Mouse (Mus musculus) midbrain, embryonic 14.5 days (tissue): ENCODE data around the gene Dcaf12. TPM values are rescaled to one million over a fixed set of nuclear protein-coding genes. Genes with fewer than 3 reads are reported as not detected.

ENCODE experiments used
- ATAC-seq: fragments of 200-750 bp; cut with Nextera tagmentation; 2 replicates; pipeline ENCODE4 v1.8.0; 2017; ENCODE audit warnings: moderate number of reproducible peaks, moderate library complexity; ENCODE audit not compliant: low FRiP score, low TSS enrichment
- DNase-seq: peaks from one replicate; pipeline ENCODE4 v3.0.0-alpha.2; 2015
- H3K27ac ChIP-seq: fragments of 300-500 bp; sonication (generic); replicated peaks from 2 replicates; pipeline ENCODE4 v1.5.1; 2014; ENCODE audit warnings: mild to moderate bottlenecking, low read depth, low read length, moderate library complexity
- H3K27me3 ChIP-seq: fragments of 300-500 bp; sonication (generic); 2 replicates; pipeline ENCODE4 v1.6.1; 2014; ENCODE audit warnings: low read length, control low read depth, mixed read lengths; ENCODE audit not compliant: control insufficient read depth, insufficient read depth
- H3K36me3 ChIP-seq: fragments of 300-500 bp; sonication (generic); 2 replicates; pipeline ENCODE4 v1.6.1; 2014; ENCODE audit warnings: low read length, control low read depth; ENCODE audit not compliant: control insufficient read depth, insufficient read depth
- H3K4me1 ChIP-seq: fragments of 300-500 bp; sonication (generic); 2 replicates; pipeline ENCODE4 v1.6.1; 2014; ENCODE audit warnings: mild to moderate bottlenecking, antibody characterized with exemption, low read length, control low read depth; ENCODE audit not compliant: control insufficient read depth, insufficient read depth
- H3K4me2 ChIP-seq: fragments of 300-500 bp; sonication (generic); 2 replicates; pipeline ENCODE4 v1.6.1; 2014; ENCODE audit warnings: mild to moderate bottlenecking, low read length, moderate library complexity
- H3K4me3 ChIP-seq: fragments of 300-500 bp; sonication (generic); replicated peaks from 2 replicates; pipeline ENCODE4 v1.5.1; 2014; ENCODE audit warnings: low read depth, low read length
- H3K9ac ChIP-seq: fragments of 300-500 bp; sonication (generic); replicated peaks from 2 replicates; pipeline ENCODE4 v1.6.1; 2014; ENCODE audit warnings: mild to moderate bottlenecking, low read length, moderate library complexity
- H3K9me3 ChIP-seq: fragments of 300-500 bp; sonication (generic); 2 replicates; pipeline ENCODE4 v1.6.1; 2016; ENCODE audit warnings: low read length, control low read depth, mixed read lengths; ENCODE audit not compliant: control insufficient read depth
- WGBS: fragments of 180-500 bp; shearing (Covaris S2); extraction: QIAGEN DNeasy Blood & Tissue Kit; methylation state at CpG from one replicate; pipeline ENCODE4 v1.1.7; 2014; 5-methylcytosine and 5-hydroxymethylcytosine counted together
- polyA plus RNA-seq: library from polyadenylated mRNA; unstranded; fragments of >200 nt; fragmentation: Nextera tagmentation; extraction: Ambion mirVana; gene quantifications from 2 replicates; pipeline ENCODE4 v1.2.1, GENCODE M21; 2014

The Dcaf12 gene
- polyA plus RNA-seq, 1 experiment from 2014 or later, result 66.6 TPM

GRCm38 (mm10) chr4:41274377-41274979 lies 40.2 kb downstream of the Dcaf12 start:
- DNase-seq, result no peak
- ATAC-seq, result peak; percentile 65
- Histone ChIP-seq H3K9ac (peak overlapping the region; percentile 89), H3K9me3 (no peaks in the 10 kb centered on the region), H3K36me3 (0 out of 2 replicates have a peak, but pooled peaks cover 6% of the 10 kb centered on the region), H3K4me3 (peak overlapping the region; percentile 85), H3K4me2 (peak overlapping the region; percentile 90), H3K4me1 (peaks cover 21% of the 10 kb centered on the region), H3K27me3 (no peaks in the 10 kb centered on the region), H3K27ac (peak overlapping the region; percentile 92)
- 2% methylated on average over 18 of the region's 18 CpGs for WGBS

GRCm38 (mm10) chr4:41268133-41268532 lies 46.6 kb downstream of the Dcaf12 start:
- Histone ChIP-seq H3K4me1 (peaks cover 12% of the 10 kb centered on the region), H3K9me3 (no peaks in the 10 kb centered on the region), H3K36me3 (0 out of 2 replicates have a peak, but pooled peaks cover 6% of the 10 kb centered on the region), H3K27ac (no peak overlapping the region), H3K27me3 (no peaks in the 10 kb centered on the region), H3K4me2 (no peak overlapping the region), H3K9ac (no peak overlapping the region), H3K4me3 (no peak overlapping the region)
- DNase-seq (no peak), ATAC-seq (no peak)

- no peak overlapping the region for H3K4me2 ChIP-seq
- ATAC-seq, result no peak
- 91% methylated on average over 4 of the region's 4 CpGs for WGBS
- no peak overlapping the region for H3K27ac ChIP-seq
- H3K27me3 ChIP-seq, result no peaks in the 10 kb centered on the region
- H3K4me1 ChIP-seq, result no peaks in the 10 kb centered on the region
- H3K4me3 ChIP-seq, result no peak overlapping the region
- peaks cover 13% of the 10 kb centered on the region; the same call in 1 of the 2 replicates for H3K36me3 ChIP-seq
- no peak for DNase-seq
- H3K9me3 ChIP-seq, result no peaks in the 10 kb centered on the region
- H3K9ac ChIP-seq, result no peak overlapping the region
These were observed 48.3 kb downstream of the Dcaf12 start for GRCm38 (mm10) chr4:41266350-41266749.

GRCm38 (mm10) chr4:41260691-41261090 lies 54.0 kb downstream of the Dcaf12 start:
- Histone ChIP-seq H3K27me3 (no peaks in the 10 kb centered on the region), H3K4me1 (no peaks in the 10 kb centered on the region), H3K4me2 (no peak overlapping the region), H3K9ac (no peak overlapping the region), H3K36me3 (peaks cover 7% of the 10 kb centered on the region; the same call in 1 of the 2 replicates), H3K4me3 (no peak overlapping the region), H3K9me3 (no peaks in the 10 kb centered on the region), H3K27ac (no peak overlapping the region)
- ATAC-seq, result no peak
- DNase-seq, result no peak

GRCm38 (mm10) chr4:41259019-41259418 lies 55.7 kb downstream of the Dcaf12 start:
- 92% methylated on average over 4 of the region's 4 CpGs for WGBS
- no peaks in the 10 kb centered on the region for H3K27me3 ChIP-seq
- peaks cover 7% of the 10 kb centered on the region; the same call in 1 of the 2 replicates for H3K36me3 ChIP-seq

GRCm38 (mm10) chr4:41257752-41258151 lies 56.9 kb downstream of the Dcaf12 start:
- Histone ChIP-seq H3K9me3 (no peaks in the 10 kb centered on the region), H3K4me1 (no peaks in the 10 kb centered on the region), H3K4me2 (no peak overlapping the region), H3K27me3 (no peaks in the 10 kb centered on the region), H3K9ac (no peak overlapping the region), H3K27ac (no peak overlapping the region), H3K4me3 (no peak overlapping the region), H3K36me3 (peaks cover 6% of the 10 kb centered on the region; the same call in 1 of the 2 replicates)
- DNase-seq (no peak), ATAC-seq (no peak)
- WGBS, result 95% methylated on average over 1 of the region's 1 CpGs

More at GRCm38 (mm10) chr4:41259019-41259418, 55.7 kb downstream of the Dcaf12 start:
- no peak overlapping the region for H3K9ac ChIP-seq
- no peaks in the 10 kb centered on the region for H3K4me1 ChIP-seq
- H3K4me3 ChIP-seq, result no peak overlapping the region
- no peak for DNase-seq
- no peak for ATAC-seq
- H3K4me2 ChIP-seq, result no peak overlapping the region
- H3K9me3 ChIP-seq, result no peaks in the 10 kb centered on the region
- H3K27ac ChIP-seq, result no peak overlapping the region

GRCm38 (mm10) chr4:41255564-41256210 lies 59.0 kb downstream of the Dcaf12 start:
- DNase-seq (no peak), ATAC-seq (no peak)
- Histone ChIP-seq H3K27me3 (no peaks in the 10 kb centered on the region), H3K4me1 (no peaks in the 10 kb centered on the region), H3K9ac (no peak overlapping the region), H3K4me2 (no peak overlapping the region), H3K36me3 (peaks cover 12% of the 10 kb centered on the region), H3K4me3 (no peak overlapping the region), H3K27ac (no peak overlapping the region), H3K9me3 (no peaks in the 10 kb centered on the region)
- WGBS, result 93% methylated on average over 12 of the region's 12 CpGs

- Histone ChIP-seq H3K4me2 (no peak overlapping the region), H3K4me3 (no peak overlapping the region), H3K9ac (no peak overlapping the region), H3K27me3 (no peaks in the 10 kb centered on the region), H3K9me3 (no peaks in the 10 kb centered on the region), H3K27ac (no peak overlapping the region), H3K4me1 (no peaks in the 10 kb centered on the region), H3K36me3 (peaks cover 27% of the 10 kb centered on the region)
- no peak for DNase-seq
- ATAC-seq, result no peak
- 98% methylated on average over 2 of the region's 2 CpGs for WGBS
These were observed 60.9 kb downstream of the Dcaf12 start for GRCm38 (mm10) chr4:41253756-41254155.

- peaks cover 35% of the 10 kb centered on the region for H3K36me3 ChIP-seq
- DNase-seq (no peak), ATAC-seq (no peak)
- no peak overlapping the region for H3K4me3 ChIP-seq
- WGBS, result 91% methylated on average over 2 of the region's 2 CpGs
- H3K27me3 ChIP-seq, result no peaks in the 10 kb centered on the region
- no peak overlapping the region for H3K4me2 ChIP-seq
- H3K9me3 ChIP-seq, result no peaks in the 10 kb centered on the region
- no peak overlapping the region for H3K27ac ChIP-seq
- no peaks in the 10 kb centered on the region for H3K4me1 ChIP-seq
- no peak overlapping the region for H3K9ac ChIP-seq
These were observed 69.3 kb downstream of the Dcaf12 start for GRCm38 (mm10) chr4:41245408-41245807.
